Mouse (Mus musculus) telencephalon, adult 2 months (tissue): ENCODE results near the gene Hyal2.
"Not testable (repeated sequence)": the region's sequence is repeated elsewhere in the genome, so short reads cannot be mapped to it uniquely, and the experiment has no call there.

Source experiments
- DNase-seq: peaks from one replicate; pipeline ENCODE4 v3.0.0-alpha.2; 2011; ENCODE audit warnings: low read depth, low spot score

Hyal2 gene

GRCm38 (mm10) chr9:107545602-107546001 is 22.1 kb upstream of the Hyal2 start:
- no peak for DNase-seq

GRCm38 (mm10) chr9:107547026-107547425 is 20.7 kb upstream of the Hyal2 start, which contains the start of gene Zmynd10:
Gene Zmynd10 (plus strand): TSS chr9:107547298.
- DNase-seq = peak; percentile 82

- DNase-seq = no peak
Measured at GRCm38 (mm10) chr9:107547957-107548356, 19.8 kb upstream of the Hyal2 start.

GRCm38 (mm10) chr9:107548820-107549219 is 18.9 kb upstream of the Hyal2 start:
- no peak for DNase-seq

- DNase-seq = no peak
Measured at GRCm38 (mm10) chr9:107549297-107550074, 18.3 kb upstream of the Hyal2 start.

- DNase-seq = no peak
Measured at GRCm38 (mm10) chr9:107550491-107551116, 17.1 kb upstream of the Hyal2 start.

GRCm38 (mm10) chr9:107551117-107551889 is 16.4 kb upstream of the Hyal2 start, which contains the start of gene Rassf1:
Gene Rassf1 (plus strand): TSS chr9:107551555.
- DNase-seq = no peak

- DNase-seq = no peak
Measured at GRCm38 (mm10) chr9:107551890-107552355, 15.8 kb upstream of the Hyal2 start.

- DNase-seq = no peak
Measured at GRCm38 (mm10) chr9:107552690-107553393, 14.9 kb upstream of the Hyal2 start.

GRCm38 (mm10) chr9:107553541-107554318 is 14.0 kb upstream of the Hyal2 start:
- DNase-seq = no peak

GRCm38 (mm10) chr9:107554319-107554825 is 13.4 kb upstream of the Hyal2 start:
- DNase-seq = peak; percentile 98

GRCm38 (mm10) chr9:107555031-107555457 is 12.7 kb upstream of the Hyal2 start:
- DNase-seq = no peak

GRCm38 (mm10) chr9:107555701-107556100 is 12.0 kb upstream of the Hyal2 start:
- DNase-seq = no peak

GRCm38 (mm10) chr9:107556346-107556745 is 11.4 kb upstream of the Hyal2 start:
- no peak for DNase-seq

GRCm38 (mm10) chr9:107563029-107563581 is 4.6 kb upstream of the Hyal2 start, which contains the start of gene Tusc2:
Gene Tusc2 (plus strand): TSS chr9:107563255.
- peak; percentile 97 for DNase-seq

GRCm38 (mm10) chr9:107565556-107565955 is 2.2 kb upstream of the Hyal2 start:
- not testable (repeated sequence) for DNase-seq

- no peak for DNase-seq
Measured at GRCm38 (mm10) chr9:107566041-107566709, 1.6 kb upstream of the Hyal2 start.

GRCm38 (mm10) chr9:107566855-107567254 is 890 bp upstream of the Hyal2 start:
- no peak for DNase-seq
